Mouse (Mus musculus): ENCODE measurements around the gene Wwc1.

Gene Wwc1

GRCm38 (mm10) chr11:35933402-35934085, 46.8 kb downstream of the Wwc1 start:
- no peak for DNase-seq (ENCODE audit: low read depth, low spot score)

DNA sequence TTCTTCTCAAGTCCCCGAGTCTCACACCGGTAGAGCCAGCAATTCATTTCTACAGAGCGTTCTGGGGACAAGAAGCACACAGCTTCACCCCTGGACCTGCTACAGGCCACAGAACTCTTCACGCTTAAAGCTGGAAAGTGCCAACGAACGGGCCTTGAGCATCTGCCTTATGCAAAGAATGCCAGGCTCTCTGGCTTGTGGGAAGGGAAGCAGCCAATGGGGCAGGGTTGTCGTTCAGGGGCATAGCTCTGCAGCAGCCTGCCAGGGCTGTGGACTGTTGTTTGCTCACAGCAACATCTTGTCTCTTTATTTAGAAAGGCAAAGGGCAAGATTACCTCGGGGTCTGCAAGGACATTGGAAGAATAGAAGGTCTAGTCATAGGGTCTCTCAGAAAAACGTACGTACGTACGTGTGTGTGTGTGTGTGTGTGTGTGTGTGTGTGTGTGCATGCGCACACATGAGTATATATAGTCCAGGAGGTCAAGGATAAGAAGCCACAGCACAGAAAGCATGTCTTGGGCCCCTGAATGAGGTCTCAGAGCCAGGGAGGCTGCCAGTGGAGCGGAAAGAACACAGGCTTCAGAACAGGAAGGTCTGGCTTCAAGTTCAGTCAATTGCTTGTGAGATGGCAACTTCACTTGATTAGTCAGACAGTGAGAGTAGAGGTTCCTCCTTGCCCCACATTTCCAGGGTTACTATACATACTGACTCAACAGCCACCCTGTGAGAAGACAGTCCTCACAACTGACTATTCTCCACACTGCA, 48.0 kb downstream of the Wwc1 start:
- no peak for DNase-seq (ENCODE audit: low read depth, low spot score)

- no peak for DNase-seq (ENCODE audit: low read depth, low spot score)
These were observed 49.7 kb downstream of the Wwc1 start for GRCm38 (mm10) chr11:35930511-35931060.

DNA sequence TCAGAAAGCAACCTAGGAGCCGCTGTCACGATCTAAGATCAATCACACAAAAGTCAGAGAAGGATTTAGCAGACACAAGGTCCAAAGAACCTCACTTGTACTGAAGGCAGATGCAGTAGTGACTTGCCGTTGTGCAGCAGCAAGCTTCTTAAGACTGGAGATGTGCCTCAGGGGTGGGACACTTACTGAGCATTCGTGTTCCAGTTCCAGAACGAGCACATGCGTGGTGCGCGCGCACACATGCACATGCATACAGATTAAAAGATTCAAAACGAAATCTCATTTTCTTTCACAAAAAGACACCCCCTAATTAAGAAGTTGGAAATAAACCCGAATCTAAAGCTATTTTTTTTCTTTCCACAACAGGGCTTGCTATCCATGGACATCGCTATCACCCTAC, 51.9 kb downstream of the Wwc1 start:
- no peak for DNase-seq (ENCODE audit: low read depth, low spot score)

DNA sequence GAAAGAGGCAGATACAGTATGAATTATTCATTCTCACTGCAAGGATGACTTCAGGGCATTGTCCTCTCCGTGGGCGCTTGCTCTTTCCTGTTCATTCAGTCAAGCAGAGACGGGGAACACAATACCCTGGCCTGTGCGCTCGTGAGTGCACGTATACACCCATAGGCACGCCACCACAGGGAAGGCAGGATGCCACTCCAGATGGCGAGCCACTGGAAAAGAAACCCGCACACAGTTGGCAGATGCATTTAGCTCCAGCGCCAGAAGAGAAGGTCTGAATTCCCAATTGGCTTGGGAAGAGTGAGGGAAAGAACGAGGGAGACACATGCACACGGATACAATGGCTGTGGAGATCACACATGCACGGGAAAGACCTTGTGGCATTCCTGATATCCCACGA, 53.0 kb downstream of the Wwc1 start:
- no peak for DNase-seq (ENCODE audit: low read depth, low spot score)

GRCm38 (mm10) chr11:35925592-35925991, 54.7 kb downstream of the Wwc1 start:
- DNase-seq (ENCODE audit: low read depth, low spot score), result no peak

- DNase-seq (ENCODE audit: low read depth, low spot score), result no peak
These were observed 58.0 kb downstream of the Wwc1 start for GRCm38 (mm10) chr11:35922205-35922873.

- DNase-seq (ENCODE audit: low read depth, low spot score), result no peak
These were observed 59.6 kb downstream of the Wwc1 start for GRCm38 (mm10) chr11:35920776-35921175.

GRCm38 (mm10) chr11:35919856-35920503, 60.3 kb downstream of the Wwc1 start:
- DNase-seq (ENCODE audit: low read depth, low spot score), result no peak

GRCm38 (mm10) chr11:35919383-35919782, 60.9 kb downstream of the Wwc1 start:
- DNase-seq (ENCODE audit: low read depth, low spot score), result no peak

- no peak for DNase-seq (ENCODE audit: low read depth, low spot score)
These were observed 63.7 kb downstream of the Wwc1 start for GRCm38 (mm10) chr11:35916466-35917185.

GRCm38 (mm10) chr11:35915546-35915945, 64.8 kb downstream of the Wwc1 start:
- no peak for DNase-seq (ENCODE audit: low read depth, low spot score)

DNA sequence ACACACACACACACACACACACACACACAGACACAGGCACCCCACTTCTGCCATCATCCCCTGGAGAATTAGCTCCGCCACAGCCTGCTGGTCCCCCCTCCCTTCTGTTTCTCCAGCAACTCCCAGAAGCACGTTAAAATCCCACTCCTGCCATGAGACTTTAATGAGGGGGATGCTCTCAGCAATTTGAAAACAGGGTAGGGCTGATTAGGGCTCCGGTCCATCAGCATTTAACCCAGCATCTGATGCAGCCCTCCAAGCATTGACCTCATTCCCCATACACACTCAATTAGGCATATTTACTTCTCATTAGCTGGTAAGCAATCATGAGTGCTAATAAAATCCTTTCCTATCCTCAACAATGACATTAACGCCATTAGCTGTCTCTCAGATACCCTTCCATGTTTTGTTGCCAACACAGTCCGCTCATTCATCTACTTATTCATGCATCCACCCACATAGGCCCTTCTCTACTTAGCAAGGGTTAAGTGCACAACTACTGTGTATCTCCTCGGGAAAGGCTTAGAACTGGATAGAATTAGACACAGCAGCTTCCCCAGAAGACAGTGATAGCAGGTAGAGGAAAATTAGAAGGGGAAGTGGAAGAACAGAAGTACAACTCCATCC, 66.8 kb downstream of the Wwc1 start:
- no peak for DNase-seq (ENCODE audit: low read depth, low spot score)

GRCm38 (mm10) chr11:35904955-35905550, 75.3 kb downstream of the Wwc1 start:
- no peak for DNase-seq (ENCODE audit: low read depth, low spot score)

- no peak for DNase-seq (ENCODE audit: low read depth, low spot score)
These were observed 77.2 kb downstream of the Wwc1 start for GRCm38 (mm10) chr11:35903079-35903478.

DNA sequence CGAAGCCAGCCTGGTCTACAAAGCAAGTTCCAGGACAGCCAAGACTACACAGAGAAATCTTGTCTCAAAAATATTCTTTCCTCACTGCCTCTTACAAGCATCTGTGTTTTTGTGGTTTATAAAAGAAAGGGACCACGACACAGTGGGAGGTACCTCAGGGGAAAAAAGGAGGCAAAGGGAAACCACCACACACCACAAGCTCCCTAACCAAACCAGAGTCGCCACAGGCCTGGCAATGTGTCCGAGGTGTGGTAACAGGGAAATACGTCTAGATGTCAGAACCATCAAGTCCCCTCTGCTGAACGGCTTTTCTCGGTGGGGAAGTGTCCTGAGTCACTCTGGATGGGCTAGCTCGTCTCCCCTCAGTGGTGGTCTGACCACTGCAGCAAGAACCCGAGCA, 80.4 kb downstream of the Wwc1 start:
- DNase-seq (ENCODE audit: low read depth, low spot score), result no peak

- no peak for DNase-seq (ENCODE audit: low read depth, low spot score)
These were observed 86.9 kb downstream of the Wwc1 start for GRCm38 (mm10) chr11:35893454-35893853.

DNA sequence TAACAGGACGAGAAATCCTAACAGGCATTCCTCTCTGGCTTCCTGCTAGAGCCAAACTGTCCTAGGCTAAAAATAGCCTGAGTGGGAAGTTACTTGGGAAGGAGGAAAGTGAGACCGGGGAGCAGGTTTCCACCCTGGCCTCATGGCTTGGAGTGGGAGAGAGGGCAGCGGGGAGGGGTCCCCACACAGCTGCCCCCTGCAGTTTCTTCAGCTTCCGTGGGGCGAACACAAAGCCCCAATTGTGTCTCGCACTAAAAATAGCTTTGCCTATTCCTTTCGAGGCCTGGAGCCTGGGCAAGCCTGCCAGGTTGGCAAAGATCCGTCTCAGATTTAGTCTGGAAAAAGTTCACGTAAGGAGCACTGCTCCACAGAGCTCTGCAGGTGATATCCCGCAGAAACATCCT, 87.3 kb downstream of the Wwc1 start:
- no peak for DNase-seq (ENCODE audit: low read depth, low spot score)

- no peak for DNase-seq (ENCODE audit: low read depth, low spot score)
These were observed 88.0 kb downstream of the Wwc1 start for GRCm38 (mm10) chr11:35892293-35892692.

GRCm38 (mm10) chr11:35888790-35889189, 91.5 kb downstream of the Wwc1 start:
- DNase-seq (ENCODE audit: low read depth, low spot score), result no peak

Data from retina, adult 2 months (tissue).